33 mouse cellular contexts compared by ENCODE assay signal in the genomic region with DNA sequence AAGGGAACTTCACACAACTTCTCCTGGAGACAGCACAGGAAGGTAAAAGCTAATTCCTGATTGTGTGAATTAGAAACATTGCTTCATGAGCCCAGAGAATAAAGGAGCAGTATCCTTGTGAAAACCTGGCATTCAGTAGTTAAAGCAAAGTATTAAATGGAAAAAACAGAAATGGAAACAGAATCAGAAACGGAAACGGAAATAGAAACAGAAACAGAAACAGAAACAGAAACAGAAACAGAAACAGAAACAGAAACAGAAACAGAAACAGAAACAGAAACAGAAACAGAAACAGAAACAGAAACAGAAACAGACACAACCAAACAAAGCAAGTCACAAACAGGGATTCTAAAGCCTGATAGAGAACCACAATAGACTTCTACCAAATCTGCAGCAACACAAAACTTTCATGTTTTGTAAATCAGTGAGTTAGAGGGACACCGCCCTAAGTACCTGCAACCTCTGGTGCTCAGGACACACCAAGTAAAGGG. TPM values are rescaled to one million over a fixed set of nuclear protein-coding genes. Genes with fewer than 3 reads are reported as not detected.
DNase-seq lines count a peak whose midpoint lies in the region; ATAC-seq and TF ChIP-seq lines count a peak whose summit lies in the region.
"Had no signal": no experiment of that assay in that cellular context is flagged by ENCODE, and none has a peak within 500 bp of the region (broad histone marks: within the 10 kb centered on the region; RNA-seq: fewer than 3 reads in every experiment).

No protein-coding gene starts in this region.

- dilution Hi-C loops in CH12.LX (cut with MboI; ENCODE audit: extremely low pct_ligation_motif_present, extremely low pct_unique_long_range_greater_than_20kb, low sequenced_read_pairs) = no loop called here

- TF ChIP-seq RAD21 in CH12.LX (IDR thresholded peaks at IDR 0.05; ENCODE audit: low read depth, low read length) = no peak

- H3K36me3 ChIP-seq in megakaryocyte, embryonic 14.5 days (replicated peaks; ENCODE audit: low read length) = peaks cover 2% of the 10 kb centered on the region
- H3K36me3 ChIP-seq in CH12.LX (replicated peaks in 1 of 2; ENCODE audit: control insufficient read depth in 1 of 2, insufficient read depth in 1 of 2, low read length in 1 of 2) = peaks cover 0 to 8% of the 10 kb centered on the region in 2 experiments
- H3K36me3 ChIP-seq in splenic B cell, adult 2 months (ENCODE audit: control insufficient read depth, insufficient read depth, low read length, poor library complexity, severe bottlenecking) = 0 out of 2 replicates have a peak, but pooled peaks cover 4% of the 10 kb centered on the region
- H3K36me3 ChIP-seq in kidney, adult 2 months (ENCODE audit: control insufficient read depth, insufficient read depth, low read length) = no peaks in the 10 kb centered on the region
- H3K36me3 ChIP-seq: forebrain, embryonic 10.5 days; heart, embryonic 12.5 days; heart, embryonic 15.5 days; hindbrain, embryonic 10.5 days; hindbrain, embryonic 13.5 days had no signal

- no peaks in the 10 kb centered on the region for H3K27me3 ChIP-seq in megakaryocyte, embryonic 14.5 days (replicated peaks)
- H3K27me3 ChIP-seq in CH12.LX (replicated peaks) = no peaks in the 10 kb centered on the region
- no peaks in the 10 kb centered on the region for H3K27me3 ChIP-seq in splenic B cell, adult 2 months (ENCODE audit: control insufficient read depth, insufficient read depth, low read length, poor library complexity, severe bottlenecking)
- H3K27me3 ChIP-seq in kidney, adult 2 months (replicated peaks; ENCODE audit: control insufficient read depth, insufficient read depth, low read length) = no peaks in the 10 kb centered on the region
- H3K27me3 ChIP-seq: forebrain, embryonic 13.5 days; heart, embryonic 12.5 days; heart, embryonic 15.5 days; hindbrain, embryonic 13.5 days had no signal

- no peak for TF ChIP-seq CTCF in CH12.LX (conservative IDR thresholded peaks at IDR 0.05 in 1 of 2, IDR thresholded peaks at IDR 0.05 in 1 of 2; ENCODE audit: low read depth in 2 of 2, low read length in 2 of 2)
- no peak for TF ChIP-seq CTCF in kidney, adult 2 months (conservative IDR thresholded peaks at IDR 0.05; ENCODE audit: insufficient read depth, insufficient read length, low read depth, low read length)

- H3K4me2 ChIP-seq in CH12.LX (ENCODE audit: insufficient read depth, low read depth, poor library complexity, severe bottlenecking) = no peak overlapping the region
- H3K4me2 ChIP-seq: forebrain, embryonic 13.5 days; heart, embryonic 12.5 days; heart, embryonic 15.5 days; hindbrain, embryonic 13.5 days had no signal

- no peaks in the 10 kb centered on the region for H3K9me3 ChIP-seq in megakaryocyte, embryonic 14.5 days
- H3K9me3 ChIP-seq in CH12.LX (replicated peaks; ENCODE audit: low read length) = no peaks in the 10 kb centered on the region
- H3K9me3 ChIP-seq: forebrain, embryonic 10.5 days; forebrain, embryonic 13.5 days; heart, embryonic 15.5 days; hindbrain, embryonic 10.5 days; hindbrain, embryonic 13.5 days had no signal

- peak overlapping the region; percentile 80 for H3K4me3 ChIP-seq in megakaryocyte, embryonic 14.5 days (replicated peaks)
- H3K4me3 ChIP-seq in CH12.LX (replicated peaks in 1 of 3; ENCODE audit: low read depth in 2 of 3, low read length in 2 of 3, poor library complexity in 1 of 3) = no peak overlapping the region
- H3K4me3 ChIP-seq in kidney, adult 2 months (ENCODE audit: insufficient read depth, low read depth, low read length) = no peak overlapping the region
- H3K4me3 ChIP-seq: forebrain, embryonic 10.5 days; forebrain, embryonic 13.5 days; heart, embryonic 12.5 days; heart, embryonic 15.5 days; hindbrain, embryonic 10.5 days; hindbrain, embryonic 13.5 days had no signal

- no peak overlapping the region for H3K9ac ChIP-seq in CH12.LX (ENCODE audit: insufficient read depth, low read depth)
- H3K9ac ChIP-seq: forebrain, embryonic 13.5 days; heart, embryonic 12.5 days; heart, embryonic 15.5 days; hindbrain, embryonic 13.5 days had no signal

- TF ChIP-seq POLR2A in CH12.LX (IDR thresholded peaks at IDR 0.05; ENCODE audit: low read depth, low read length) = no peak
- TF ChIP-seq POLR2A in kidney, adult 2 months (IDR thresholded peaks at IDR 0.05; ENCODE audit: low read depth, low read length) = no peak

- peak; percentile 6 for DNase-seq in CH12.LX (ENCODE audit: extremely low read depth)
- peak; percentile 44 for DNase-seq in splenic B cell, adult 2 months (ENCODE audit: low read depth, low spot score)
- no peak for DNase-seq in kidney, adult 2 months
- no peak for DNase-seq in adrenal gland, postnatal 36 days
- DNase-seq: adrenal gland, adult 2 months; adrenal gland, postnatal 14 days; cerebellum, adult 11-12 months; cerebellum, adult 8-10 months; cerebellum, postnatal 10 days; cerebellum, postnatal 36 days; embryo, embryonic 11 days; gastrocnemius, postnatal 10 days; gastrocnemius, postnatal 36 days; heart, postnatal 10 days; heart, postnatal 36 days had no signal

- peak; percentile 59; the same call in 1 of the 2 replicates for TF ChIP-seq EP300 in CH12.LX (IDR thresholded peaks at IDR 0.05; ENCODE audit: low read length)

- WGBS in kidney, adult 2 months = 93% methylated on average over 3 of the region's 3 CpGs

- no peak overlapping the region for H3K27ac ChIP-seq in CH12.LX (ENCODE audit: insufficient read depth, low read depth)
- no peak overlapping the region for H3K27ac ChIP-seq in kidney, adult 2 months (ENCODE audit: insufficient read depth, low read depth, low read length)
- H3K27ac ChIP-seq: forebrain, embryonic 10.5 days; forebrain, embryonic 13.5 days; heart, embryonic 15.5 days; hindbrain, embryonic 10.5 days; hindbrain, embryonic 13.5 days had no signal

- H3K79me2 ChIP-seq in CH12.LX (replicated peaks; ENCODE audit: control insufficient read depth, extremely low read depth, insufficient read depth, poor library complexity, severe bottlenecking) = no peaks in the 10 kb centered on the region

- no peak for ATAC-seq in megakaryocyte, adult 5-6 weeks (ENCODE audit: poor library complexity, severe bottlenecking)
- ATAC-seq: forebrain, embryonic 13.5 days; forebrain, embryonic 16.5 days; hindbrain, embryonic 16.5 days; inflammation-experienced regulatory T-cells, adult 6 months; intestine, embryonic 16.5 days had no signal

- in situ Hi-C loops in CH12.LX (cut with MboI; ENCODE audit: low pct_ligation_motif_present, low pct_unique_long_range_greater_than_20kb, low sequenced_read_pairs) = no loop called here

- H3K4me1 ChIP-seq in megakaryocyte, embryonic 14.5 days = peaks cover 18% of the 10 kb centered on the region
- peaks cover 0 to 18% of the 10 kb centered on the region in 2 experiments; a peak in 2 of 4 replicates for H3K4me1 ChIP-seq in CH12.LX (ENCODE audit: control insufficient read depth in 1 of 2, insufficient read depth in 2 of 2)
- H3K4me1 ChIP-seq in kidney, adult 2 months (ENCODE audit: control insufficient read depth, insufficient read depth, low read length) = no peaks in the 10 kb centered on the region
- H3K4me1 ChIP-seq: forebrain, embryonic 10.5 days; forebrain, embryonic 13.5 days; heart, embryonic 12.5 days; heart, embryonic 15.5 days; hindbrain, embryonic 10.5 days; hindbrain, embryonic 13.5 days had no signal

TF ChIP-seq in CH12.LX, 34 proteins besides CTCF, POLR2A, EP300 and RAD21:
- TF ChIP-seq TCF12 (IDR thresholded peaks at IDR 0.05; ENCODE audit: low read depth, low read length) (0 out of 2 replicates have a peak, but pooled peaks have one; percentile 29), ETS1 (conservative IDR thresholded peaks at IDR 0.05; ENCODE audit: low read depth, low read length) (peak; percentile 100), IRF4 (IDR thresholded peaks at IDR 0.05; ENCODE audit: low read depth, low read length) (peak; percentile 86), MEF2A (IDR thresholded peaks at IDR 0.05; ENCODE audit: borderline replicate concordance, low read depth, low read length) (peak; percentile 81), JUN (IDR thresholded peaks at IDR 0.05; ENCODE audit: insufficient read depth, low read depth, low read length) (no peak), HCFC1 (IDR thresholded peaks at IDR 0.05; ENCODE audit: low read depth, low read length) (peak; percentile 51), USF1 (IDR thresholded peaks at IDR 0.05; ENCODE audit: low read depth, low read length) (no peak)

RNA-seq across cellular contexts. Expression of a gene that starts 3.9 kb away (rescaled TPM):
- polyA plus RNA-seq in megakaryocyte, embryonic 14.5 days (2012; ENCODE audit: insufficient read depth, low replicate concordance) = not detected in 2 replicates
- 2.0 and 2.8 TPM in 2 replicates for total RNA-seq in megakaryocyte, adult 5-6 weeks (2015)
- 3.9 and 5.7 TPM in 2 replicates for total RNA-seq in megakaryocyte, adult 5-6 weeks (2017)
- not detected in 2 replicates for total RNA-seq in CH12.LX (2012; rRNA removed)
- total RNA-seq in CH12.LX (2014; rRNA removed) = 0.12 TPM in 1 of 2 replicates, not detected in the other
- 0.18 TPM in 1 of 2 replicates, not detected in the other for polyA plus RNA-seq in CH12.LX (2012; ENCODE audit: insufficient read length, low read depth)
- 0.09 TPM in 1 of 2 replicates, not detected in the other for polyA plus RNA-seq in kidney, adult 2 months (2012; rRNA removed)
- total RNA-seq in adrenal gland, postnatal 36 days (2021) = under 1 TPM in 1 of 2 experiments, not detected in 1; 0.17 TPM
- total RNA-seq: adrenal gland, adult 2 months; adrenal gland, postnatal 14 days; gastrocnemius, adult 18-20 months; gastrocnemius, postnatal 10 days; gastrocnemius, postnatal 36 days; granulocyte monocyte progenitor cell, adult 5-6 weeks; heart, postnatal 10 days had no signal
- polyA plus RNA-seq: adrenal gland, adult 2 months; brain, embryonic 14.5 days; embryonic facial prominence, embryonic 11.5 days; forebrain, embryonic 13.5 days; forebrain, embryonic 16.5 days; heart, embryonic 12.5 days; hindbrain, embryonic 10.5 days; hindbrain, embryonic 13.5 days had no signal

RNA-seq across cellular contexts. Expression of a gene that starts 34.8 kb away (rescaled TPM):
- 0.04 TPM in 1 of 2 replicates, not detected in the other for polyA plus RNA-seq in megakaryocyte, embryonic 14.5 days (2012; ENCODE audit: insufficient read depth, low replicate concordance)
- total RNA-seq in megakaryocyte, adult 5-6 weeks (2015) = 20.5 and 28.5 TPM in 2 replicates
- 18.2 and 23.0 TPM in 2 replicates for total RNA-seq in megakaryocyte, adult 5-6 weeks (2017)
- 0.97 and 1.1 TPM in 2 replicates for total RNA-seq in CH12.LX (2012; rRNA removed)
- 4.4 and 5.6 TPM in 2 replicates for total RNA-seq in CH12.LX (2014; rRNA removed)
- 4.6 and 5.3 TPM in 2 replicates for polyA plus RNA-seq in CH12.LX (2012; ENCODE audit: insufficient read length, low read depth)
- 0.03 and 0.25 TPM in 2 replicates for polyA plus RNA-seq in kidney, adult 2 months (2012; rRNA removed)
- under 1 TPM; 0.10 to 0.26 TPM for total RNA-seq in adrenal gland, postnatal 36 days (2021)
- total RNA-seq: adrenal gland, postnatal 14 days; gastrocnemius, adult 18-20 months; gastrocnemius, postnatal 10 days; gastrocnemius, postnatal 36 days; heart, postnatal 10 days; MEL had no signal
- polyA plus RNA-seq: adrenal gland, adult 2 months; embryonic facial prominence, embryonic 11.5 days; embryonic facial prominence, embryonic 14.5 days; forebrain, embryonic 10.5 days; forebrain, embryonic 13.5 days; forebrain, embryonic 16.5 days; heart, embryonic 12.5 days; hindbrain, embryonic 10.5 days; hindbrain, embryonic 13.5 days; hindbrain, embryonic 16.5 days had no signal

RNA-seq across cellular contexts. Expression of a gene that starts 51.3 kb away (rescaled TPM):
- polyA plus RNA-seq in megakaryocyte, embryonic 14.5 days (2012; ENCODE audit: insufficient read depth, low replicate concordance) = 0.27 TPM in 1 of 2 replicates, not detected in the other
- 32.5 and 36.4 TPM in 2 replicates for total RNA-seq in megakaryocyte, adult 5-6 weeks (2015)
- 51.5 and 51.8 TPM in 2 replicates for total RNA-seq in megakaryocyte, adult 5-6 weeks (2017)
- total RNA-seq in CH12.LX (2012; rRNA removed) = 8.1 and 9.9 TPM in 2 replicates
- 17.7 and 19.1 TPM in 2 replicates for total RNA-seq in CH12.LX (2014; rRNA removed)
- 16.7 and 17.7 TPM in 2 replicates for polyA plus RNA-seq in CH12.LX (2012; ENCODE audit: insufficient read length, low read depth)
- 2.4 and 3.4 TPM in 2 replicates for polyA plus RNA-seq in kidney, adult 2 months (2012; rRNA removed)
- 10 to 100 TPM in 1 of 2 experiments, 1 to 10 TPM in 1; 9.9 to 14.6 TPM for total RNA-seq in adrenal gland, postnatal 36 days (2021)

Comparison
In these comparisons a context has a peak if more than half of its experiments do, and no peak if none do; other contexts are left out.
1. DNase-seq: peak in CH12.LX (single experiment) and splenic B cell, adult 2 months (single experiment); none in kidney, adult 2 months (single experiment) and adrenal gland, postnatal 36 days (0 of 2).